Comparison of ENCODE assay signal across 18 mouse cellular contexts in genomic region chr9:50889211-50889610, GRCm38 (mm10).
"Had no signal": no experiment of that assay in that cellular context is flagged by ENCODE, and none has a peak within 500 bp of the region (broad histone marks: within the 10 kb centered on the region; RNA-seq: fewer than 3 reads in every experiment).

No protein-coding gene starts in this region.

- DNase-seq: lung, adult 18-20 months; lung, embryonic 14.5 days; lung, postnatal 4 days; midbrain, embryonic 14.5 days; retina, postnatal 1 day; right cerebral cortex, adult 18-20 months; right cerebral cortex, postnatal 25 days; right cerebral cortex, postnatal 4 days; thymus, adult 18-20 months; thymus, postnatal 25 days; thymus, postnatal 4 days had no signal

- H3K9me3 ChIP-seq: midbrain, embryonic 10.5 days; midbrain, embryonic 12.5 days; neural tube, embryonic 13.5 days; neural tube, embryonic 15.5 days; stomach, embryonic 15.5 days had no signal

- H3K27ac ChIP-seq: midbrain, embryonic 10.5 days; midbrain, embryonic 12.5 days; neural tube, embryonic 13.5 days; neural tube, embryonic 15.5 days; stomach, embryonic 15.5 days had no signal

- ATAC-seq: midbrain, embryonic 16.5 days had no signal

- H3K4me3 ChIP-seq: midbrain, embryonic 10.5 days; midbrain, embryonic 12.5 days; myocyte; neural tube, embryonic 13.5 days; neural tube, embryonic 15.5 days; stomach, embryonic 15.5 days had no signal

- H3K9ac ChIP-seq: lung, embryonic 14.5 days; midbrain, embryonic 12.5 days; neural tube, embryonic 13.5 days; neural tube, embryonic 15.5 days; stomach, embryonic 15.5 days had no signal

- H3K4me2 ChIP-seq: lung, embryonic 14.5 days; midbrain, embryonic 12.5 days; neural tube, embryonic 13.5 days; neural tube, embryonic 15.5 days; stomach, embryonic 15.5 days had no signal

- H3K27me3 ChIP-seq: midbrain, embryonic 12.5 days; neural tube, embryonic 13.5 days; neural tube, embryonic 15.5 days; stomach, embryonic 15.5 days had no signal

- H3K36me3 ChIP-seq: stomach, embryonic 15.5 days had no signal
